Comparison of ENCODE assay signal across 11 mouse cellular contexts in genomic region chr1:55888711-55889366, GRCm38 (mm10).
DNase-seq lines count a peak whose midpoint lies in the region; ATAC-seq and TF ChIP-seq lines count a peak whose summit lies in the region.
"Had no signal": no experiment of that assay in that cellular context is flagged by ENCODE, and none has a peak within 500 bp of the region (broad histone marks: within the 10 kb centered on the region; RNA-seq: fewer than 3 reads in every experiment).

No protein-coding gene starts in this region.

- H3K9ac ChIP-seq in heart, embryonic 12.5 days: no peak overlapping the region
- H3K9ac ChIP-seq in embryonic facial prominence, embryonic 14.5 days (ENCODE audit: low read depth, low read length): no peak overlapping the region
- no peak overlapping the region for H3K9ac ChIP-seq in hindbrain, postnatal 0 days (replicated peaks; ENCODE audit: low read length)
- H3K9ac ChIP-seq: liver, embryonic 13.5 days had no signal

- no peak for ATAC-seq in heart, embryonic 12.5 days (ENCODE audit: insufficient number of reproducible peaks, low FRiP score)
- no peak for ATAC-seq in embryonic facial prominence, embryonic 14.5 days (ENCODE audit: low read depth)
- peak; percentile 76 for ATAC-seq in hindbrain, postnatal 0 days
- ATAC-seq: CD4-positive, CD25-positive, alpha-beta regulatory T cell, adult 4 months had no signal

- WGBS in heart, embryonic 12.5 days: 39% methylated on average over 17 of the region's 17 CpGs
- 36% methylated on average over 17 of the region's 17 CpGs for WGBS in embryonic facial prominence, embryonic 14.5 days
- WGBS in hindbrain, postnatal 0 days: 33% methylated on average over 17 of the region's 17 CpGs

- TF ChIP-seq CTCF in hindbrain, postnatal 0 days (IDR thresholded peaks at IDR 0.05; ENCODE audit: low read depth): peak; percentile 6; the same call in 1 of the 2 replicates

- no peaks in the 10 kb centered on the region for H3K36me3 ChIP-seq in heart, embryonic 12.5 days
- no peaks in the 10 kb centered on the region for H3K36me3 ChIP-seq in embryonic facial prominence, embryonic 14.5 days (ENCODE audit: control insufficient read depth, insufficient read depth, low read length)
- H3K36me3 ChIP-seq in hindbrain, postnatal 0 days (ENCODE audit: insufficient read depth, low read length): no peaks in the 10 kb centered on the region
- H3K36me3 ChIP-seq: liver, embryonic 13.5 days had no signal

- peak overlapping the region; percentile 59 for H3K4me2 ChIP-seq in heart, embryonic 12.5 days
- peak overlapping the region; percentile 18; the same call in 1 of the 2 replicates for H3K4me2 ChIP-seq in embryonic facial prominence, embryonic 14.5 days (ENCODE audit: low read depth, low read length)
- H3K4me2 ChIP-seq in hindbrain, postnatal 0 days (ENCODE audit: low read depth, low read length): peak overlapping the region; percentile 24; the same call in 1 of the 2 replicates
- H3K4me2 ChIP-seq: liver, embryonic 13.5 days had no signal

- no peaks in the 10 kb centered on the region for H3K9me3 ChIP-seq in heart, embryonic 12.5 days (replicated peaks)
- H3K9me3 ChIP-seq in embryonic facial prominence, embryonic 14.5 days (ENCODE audit: control insufficient read depth, low read length): no peaks in the 10 kb centered on the region
- no peaks in the 10 kb centered on the region for H3K9me3 ChIP-seq in hindbrain, postnatal 0 days (ENCODE audit: low read length)
- H3K9me3 ChIP-seq: liver, embryonic 13.5 days had no signal

- no peak for DNase-seq in heart, adult 8-10 months (ENCODE audit: low spot score)
- DNase-seq in Muller cell, postnatal 12 days (ENCODE audit: inconsistent ontology term): peak; percentile 68
- DNase-seq in embryonic facial prominence, embryonic 14.5 days (ENCODE audit: low spot score): peak; percentile 76
- peak; percentile 77 for DNase-seq in hindbrain, postnatal 0 days (ENCODE audit: low spot score)
- no peak for DNase-seq in layer of hippocampus, postnatal 25 days (ENCODE audit: extremely low spot score in 1 of 2, low spot score in 1 of 2)
- DNase-seq in layer of hippocampus, adult 9-10 months (ENCODE audit: low spot score): no peak
- DNase-seq in kidney, postnatal 36 days: no peak
- DNase-seq: liver, embryonic 13.5 days had no signal

- H3K27me3 ChIP-seq in heart, embryonic 12.5 days (replicated peaks): peaks cover 44% of the 10 kb centered on the region
- H3K27me3 ChIP-seq in embryonic facial prominence, embryonic 14.5 days (replicated peaks; ENCODE audit: control insufficient read depth, insufficient read depth, low read length): peaks cover 37% of the 10 kb centered on the region
- H3K27me3 ChIP-seq in hindbrain, postnatal 0 days (ENCODE audit: insufficient read depth, low read length): no peaks in the 10 kb centered on the region
- H3K27me3 ChIP-seq: liver, embryonic 13.5 days had no signal

- H3K4me3 ChIP-seq in heart, embryonic 12.5 days: 0 out of 2 replicates have a peak overlapping the region, but pooled peaks have one; percentile 15
- H3K4me3 ChIP-seq in embryonic facial prominence, embryonic 14.5 days (ENCODE audit: low read depth, low read length): no peak overlapping the region
- H3K4me3 ChIP-seq in hindbrain, postnatal 0 days (ENCODE audit: low read length): no peak overlapping the region
- H3K4me3 ChIP-seq: layer of hippocampus, adult 2 months; liver, embryonic 13.5 days had no signal

- H3K27ac ChIP-seq in heart, embryonic 12.5 days (ENCODE audit: poor library complexity, severe bottlenecking): no peak overlapping the region
- no peak overlapping the region for H3K27ac ChIP-seq in embryonic facial prominence, embryonic 14.5 days (replicated peaks; ENCODE audit: low read depth, low read length)
- H3K27ac ChIP-seq in hindbrain, postnatal 0 days: no peak overlapping the region
- H3K27ac ChIP-seq: layer of hippocampus, adult 2 months; liver, embryonic 13.5 days had no signal

- peaks cover 17% of the 10 kb centered on the region for H3K4me1 ChIP-seq in heart, embryonic 12.5 days (replicated peaks)
- peaks cover 3% of the 10 kb centered on the region; the same call in 1 of the 2 replicates for H3K4me1 ChIP-seq in embryonic facial prominence, embryonic 14.5 days (ENCODE audit: control insufficient read depth, insufficient read depth, low read length)
- H3K4me1 ChIP-seq in hindbrain, postnatal 0 days (ENCODE audit: insufficient read depth, low read length): 0 out of 2 replicates have a peak, but pooled peaks cover 3% of the 10 kb centered on the region
- H3K4me1 ChIP-seq: liver, embryonic 13.5 days had no signal

Comparison
In these comparisons a context has a peak if more than half of its experiments do, and no peak if none do; other contexts are left out.
1. DNase-seq: peak in Muller cell, postnatal 12 days (single experiment), embryonic facial prominence, embryonic 14.5 days (single experiment) and hindbrain, postnatal 0 days (single experiment); none in heart, adult 8-10 months (single experiment), layer of hippocampus, postnatal 25 days (0 of 2), layer of hippocampus, adult 9-10 months (single experiment) and kidney, postnatal 36 days (0 of 2).
2. Peak in every context shown above with its lines, with median percentiles within 50 percentile points of each other: H3K4me2 ChIP-seq.